Mouse (Mus musculus) bone marrow macrophage, adult 2 months (primary cell): ENCODE data around the gene Cracr2b.

Experiments
- CTCF ChIP-seq: IDR thresholded peaks from 2 replicates; pipeline ENCODE4 v1.5.1; 2012; ENCODE audit warnings: low read depth, mild to moderate bottlenecking, low read length, moderate library complexity
- POLR2A ChIP-seq: IDR thresholded peaks from 2 replicates; pipeline ENCODE4 v1.6.1; 2012; ENCODE audit warnings: mild to moderate bottlenecking, low read depth, low read length, borderline replicate concordance

DNA sequence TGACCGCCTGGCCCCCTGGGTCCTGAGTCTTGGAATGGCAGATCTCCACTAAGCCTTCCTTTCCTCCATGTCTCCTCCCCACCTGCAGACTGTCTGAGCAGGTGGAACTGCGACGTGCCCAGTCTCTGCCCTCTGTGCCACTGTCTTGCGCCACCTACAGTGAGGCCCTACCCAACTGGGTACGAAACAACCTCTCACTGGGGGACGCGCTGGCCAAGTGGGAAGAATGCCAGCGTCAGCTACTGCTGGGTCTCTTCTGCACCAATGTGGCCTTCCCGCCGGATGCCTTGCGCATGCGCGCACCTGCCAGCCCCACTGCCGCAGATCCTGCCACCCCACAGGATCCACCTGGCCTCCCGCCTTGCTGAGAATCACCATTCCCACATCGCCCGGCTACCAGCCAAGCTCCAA is 1.6 kb upstream of the Cracr2b start:
- TF ChIP-seq CTCF (no peak), POLR2A (no peak)
